Mouse (Mus musculus) urinary bladder, adult 2 months (tissue): ENCODE data around the gene Pitpnb. TPM values are rescaled to one million over a fixed set of nuclear protein-coding genes. Genes with fewer than 3 reads are reported as not detected.

Experiments
- DNase-seq: peaks from one replicate; pipeline ENCODE4 v3.0.0; 2022; ENCODE audit warnings: low spot score
- polyA plus RNA-seq: library from polyadenylated mRNA; depleted of rRNA; stranded (reverse); fragments of >200 nt; gene quantifications from 2 replicates; pipeline ENCODE4 v1.2.3, GENCODE M21; 2012; rRNA removed

Pitpnb gene
- polyA plus RNA-seq, 1 experiment: 65.4 TPM

GRCm38 (mm10) chr5:111421424-111421823, 90.9 kb downstream of the Pitpnb start:
- DNase-seq: no peak

GRCm38 (mm10) chr5:111422058-111422800, 91.7 kb downstream of the Pitpnb start:
- DNase-seq: no peak

- DNase-seq: no peak
Measured at GRCm38 (mm10) chr5:111423011-111423410, 92.4 kb downstream of the Pitpnb start.

GRCm38 (mm10) chr5:111423616-111424015, 93.1 kb downstream of the Pitpnb start:
- no peak for DNase-seq

- no peak for DNase-seq
Measured at GRCm38 (mm10) chr5:111425813-111426212, 95.2 kb downstream of the Pitpnb start.

GRCm38 (mm10) chr5:111426249-111426648, 95.7 kb downstream of the Pitpnb start:
- no peak for DNase-seq

GRCm38 (mm10) chr5:111428882-111429281, 98.3 kb downstream of the Pitpnb start:
- DNase-seq: no peak

GRCm38 (mm10) chr5:111429726-111430125, 99.2 kb downstream of the Pitpnb start:
- DNase-seq: no peak

GRCm38 (mm10) chr5:111431007-111431730, 100.6 kb downstream of the Pitpnb start:
- DNase-seq: no peak

- DNase-seq: no peak
Measured at GRCm38 (mm10) chr5:111432842-111433241, 102.3 kb downstream of the Pitpnb start.

GRCm38 (mm10) chr5:111434342-111434842, 103.8 kb downstream of the Pitpnb start:
- DNase-seq: no peak

GRCm38 (mm10) chr5:111436260-111436659, 105.7 kb downstream of the Pitpnb start:
- no peak for DNase-seq

GRCm38 (mm10) chr5:111437205-111437604, 106.6 kb downstream of the Pitpnb start:
- DNase-seq: no peak

Other genes starting within 250 kb of the Pitpnb start
- 4.9 and 8.3 TPM in 2 replicates for gene Mn1, start 86.6 kb downstream of the Pitpnb start, polyA plus RNA-seq